Mouse (Mus musculus): Measurements from ENCODE around the gene Dclk1. TPM values are rescaled to one million over a fixed set of nuclear protein-coding genes. Genes with fewer than 3 reads are reported as not detected.
"Not testable (repeated sequence)": the region's sequence is repeated elsewhere in the genome, so short reads cannot be mapped to it uniquely, and the experiment has no call there.

Dclk1 gene
- total RNA-seq (2021) = 100 to 1,000 TPM; 794 to 803 TPM

- intact Hi-C loops (cut with DNase I) = loop anchor here (5.0 to 10.0 kb wide), 2 partner anchors 87 to 110 kb away; no protein-coding TSS in a partner anchor
- no peak for DNase-seq
Observed at GRCm38 (mm10) chr3:55241730-55242421, at the start of gene Dclk1. Dclk1 (plus strand) TSS chr3:55242364.

DNA sequence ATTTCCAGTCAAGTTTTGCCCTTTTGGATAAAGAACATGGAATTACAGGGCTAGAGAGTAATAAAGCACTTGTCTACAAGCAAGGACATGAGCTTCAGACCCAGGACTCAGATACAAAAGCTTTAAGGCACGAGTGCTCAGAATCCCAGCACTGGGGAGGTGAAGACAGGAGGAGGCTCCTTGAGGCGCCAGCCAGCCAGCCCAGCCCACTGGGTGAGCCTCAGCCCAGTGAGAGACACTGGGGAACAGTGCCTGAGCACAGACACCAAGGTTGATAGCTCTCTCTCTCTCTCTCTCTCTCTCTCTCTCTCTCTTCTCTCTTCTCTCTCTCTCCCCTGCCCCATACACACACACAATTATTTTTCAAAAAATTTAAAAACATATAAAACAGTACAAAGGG lies 48.8 kb upstream of the Dclk1 start:
- intact Hi-C loops (cut with DNase I) = no loop called here
- no peak for DNase-seq

- DNase-seq = no peak
- intact Hi-C loops (cut with DNase I) = no loop called here
Observed at GRCm38 (mm10) chr3:55194792-55195191, 47.4 kb upstream of the Dclk1 start.

GRCm38 (mm10) chr3:55195581-55196327 lies 46.4 kb upstream of the Dclk1 start:
- DNase-seq = no peak
- intact Hi-C loops (cut with DNase I) = no loop called here

DNA sequence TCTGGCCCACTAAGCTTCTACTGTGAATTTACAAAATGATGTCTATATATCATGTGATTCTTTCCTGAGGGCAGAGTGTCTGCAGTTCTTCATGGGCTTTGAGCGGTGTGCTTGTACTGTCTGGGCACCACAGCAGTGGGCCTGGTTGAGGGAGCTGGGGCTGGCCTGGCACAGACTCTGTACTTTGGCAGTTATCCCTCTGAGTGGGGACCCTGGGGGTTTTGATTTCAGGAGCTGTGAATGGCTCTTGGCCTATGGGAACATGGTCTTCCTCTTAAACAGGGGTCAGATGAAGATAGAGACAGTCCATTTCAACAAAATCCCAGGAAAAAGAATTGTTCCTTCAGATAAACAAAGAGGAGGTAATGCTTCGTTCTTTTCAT lies 45.8 kb upstream of the Dclk1 start:
- intact Hi-C loops (cut with DNase I) = no loop called here
- DNase-seq = peak; percentile 58

DNA sequence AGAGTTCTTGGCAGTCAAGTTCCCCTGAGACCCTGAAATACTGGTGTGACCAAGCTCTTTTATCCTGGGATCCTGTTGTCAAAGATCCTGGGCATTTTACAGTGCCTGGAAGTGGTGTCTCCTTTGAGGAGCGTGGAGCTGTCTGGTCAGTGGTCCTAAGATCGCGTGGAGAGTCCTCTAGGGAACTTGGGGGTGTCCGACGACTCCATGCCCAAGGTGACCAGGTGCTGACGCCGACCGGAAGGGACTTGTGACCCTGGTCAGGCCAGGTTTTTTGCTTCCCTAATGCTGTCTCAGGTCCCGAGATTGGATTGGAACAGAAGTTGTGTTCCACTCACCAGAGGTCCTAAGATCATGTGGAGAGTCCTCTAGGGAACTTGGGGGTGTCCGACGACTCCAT lies 38.5 kb upstream of the Dclk1 start:
- intact Hi-C loops (cut with DNase I); DNase-seq: not testable (repeated sequence)

DNA sequence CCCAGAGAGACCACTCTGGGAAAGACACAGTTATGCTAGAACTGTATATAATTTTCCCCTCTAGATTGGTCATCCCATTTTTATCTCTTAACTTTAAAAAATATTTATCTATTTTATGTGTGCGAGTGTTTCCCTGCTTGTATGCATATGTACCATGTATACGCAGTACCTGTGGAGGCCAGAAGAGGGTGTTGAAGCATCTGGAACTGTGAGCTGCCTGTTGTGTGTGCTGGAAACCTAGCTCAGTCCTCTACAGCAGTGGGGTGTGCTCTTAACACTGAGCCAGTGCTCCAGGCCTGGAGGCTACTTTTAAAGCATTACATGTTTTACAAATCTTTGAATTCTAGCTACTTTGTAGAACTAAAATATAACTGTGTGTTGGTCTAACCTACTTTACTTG lies 35.8 kb upstream of the Dclk1 start:
- intact Hi-C loops (cut with DNase I) = no loop called here
- no peak for DNase-seq

- DNase-seq = peak; percentile 35
- intact Hi-C loops (cut with DNase I) = no loop called here
Observed at GRCm38 (mm10) chr3:55207665-55208064, 34.5 kb upstream of the Dclk1 start.

GRCm38 (mm10) chr3:55212254-55212653 lies 29.9 kb upstream of the Dclk1 start:
- intact Hi-C loops (cut with DNase I) = no loop called here
- no peak for DNase-seq

- DNase-seq = no peak
- intact Hi-C loops (cut with DNase I) = no loop called here
Observed at GRCm38 (mm10) chr3:55213785-55214184, 28.4 kb upstream of the Dclk1 start.

GRCm38 (mm10) chr3:55214413-55214812 lies 27.8 kb upstream of the Dclk1 start:
- no peak for DNase-seq
- intact Hi-C loops (cut with DNase I) = no loop called here

- no peak for DNase-seq
- intact Hi-C loops (cut with DNase I) = no loop called here
Observed at GRCm38 (mm10) chr3:55222502-55222901, 19.7 kb upstream of the Dclk1 start.

DNA sequence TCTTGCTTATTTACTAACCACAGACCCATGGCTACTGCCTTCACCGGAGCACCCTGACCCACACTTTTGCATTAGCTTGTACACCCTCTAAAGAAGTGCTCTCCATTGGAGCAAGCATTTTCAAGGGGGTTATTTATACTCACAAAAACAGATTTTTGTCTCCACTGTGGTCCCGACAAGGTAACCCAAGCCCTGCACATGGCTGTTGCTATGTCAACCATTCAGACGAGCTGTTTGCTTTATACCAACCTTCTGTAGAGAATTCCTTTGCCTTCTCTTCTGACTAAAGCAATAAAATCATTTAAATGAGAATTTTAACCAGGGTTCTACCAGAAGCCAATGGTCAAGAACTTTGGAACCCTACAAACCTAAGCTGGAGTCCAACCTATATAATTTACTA lies 18.3 kb upstream of the Dclk1 start:
- no peak for DNase-seq
- intact Hi-C loops (cut with DNase I) = no loop called here

GRCm38 (mm10) chr3:55226501-55227213 lies 15.5 kb upstream of the Dclk1 start:
- intact Hi-C loops (cut with DNase I) = no loop called here
- DNase-seq = peak; percentile 45

DNA sequence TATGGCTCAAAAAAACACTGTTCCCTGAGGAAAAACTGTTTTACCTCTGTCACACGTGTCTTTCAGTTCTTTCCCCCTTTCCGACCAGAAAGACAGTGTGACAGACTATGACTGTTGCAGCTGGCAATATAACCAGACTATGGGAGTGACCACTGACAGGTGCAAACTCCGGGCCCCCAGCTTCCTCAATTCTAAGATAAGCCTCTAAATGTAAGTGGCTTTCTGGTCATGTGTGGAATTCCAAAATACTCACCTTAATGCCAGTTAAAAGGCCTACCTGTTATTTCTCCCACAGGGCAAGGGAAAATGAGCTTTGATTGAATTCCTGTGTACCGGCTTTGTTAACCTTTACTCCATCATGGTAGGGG lies 15.0 kb upstream of the Dclk1 start:
- no peak for DNase-seq
- intact Hi-C loops (cut with DNase I) = no loop called here

DNA sequence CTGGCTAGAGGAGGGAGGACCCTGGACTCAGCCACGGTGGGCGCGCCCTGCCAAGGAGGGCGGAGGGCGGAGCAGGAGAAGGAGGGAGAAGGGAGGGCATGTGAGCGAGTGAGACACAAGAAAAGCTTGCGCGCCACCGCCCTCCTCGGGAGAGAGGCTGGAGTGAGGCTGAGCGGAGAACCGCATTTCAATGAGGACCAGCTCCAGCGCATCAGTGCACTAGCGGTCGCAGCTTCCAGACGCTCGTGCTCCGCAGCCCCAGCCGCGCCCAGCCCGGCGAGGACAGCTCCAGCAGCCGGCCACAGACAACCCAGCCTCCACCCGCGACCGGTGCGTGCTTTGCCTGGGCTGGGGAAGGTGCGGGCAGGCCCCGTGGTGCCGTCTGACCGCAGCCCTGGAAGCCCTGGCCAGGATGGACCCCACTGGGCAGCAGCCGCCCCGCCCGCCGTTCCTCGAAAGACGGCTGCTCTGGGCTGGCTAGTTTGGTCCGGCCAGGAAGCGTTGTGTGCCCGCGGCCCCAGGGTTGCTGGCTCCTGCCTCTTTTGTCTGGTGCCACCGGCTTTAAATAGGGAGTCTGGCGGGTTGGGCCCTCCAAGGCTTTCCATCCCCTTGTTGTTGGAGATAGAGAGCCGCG lies 375 bp downstream of the Dclk1 start:
- peak; percentile 95 for DNase-seq
- intact Hi-C loops (cut with DNase I) = loop anchor here (5.0 to 10.0 kb wide), 2 partner anchors 88 to 110 kb away; no protein-coding TSS in a partner anchor

DNA sequence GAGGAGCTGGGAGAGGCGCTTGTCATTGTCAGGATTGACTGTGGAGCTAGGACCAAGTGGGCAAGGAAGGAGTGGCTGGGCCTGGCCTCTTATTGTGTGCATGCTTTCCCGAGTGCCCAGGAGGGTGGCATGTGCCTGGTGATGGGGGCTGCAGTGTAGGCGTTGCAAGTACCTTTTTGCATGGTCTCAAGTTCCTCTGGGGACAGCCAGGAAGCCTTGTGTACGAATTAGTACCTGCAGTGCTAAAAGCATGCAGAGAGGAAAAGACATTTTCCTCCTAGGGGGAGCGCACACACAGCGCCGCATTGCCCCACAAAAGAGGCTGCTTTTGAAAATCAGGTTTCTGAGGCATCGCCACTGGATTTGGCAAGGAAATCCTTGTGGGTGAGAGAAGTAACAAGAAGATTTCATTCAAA lies 900 bp downstream of the Dclk1 start:
- DNase-seq = peak; percentile 10
- intact Hi-C loops (cut with DNase I) = loop anchor here (5.0 to 10.0 kb wide), 2 partner anchors 88 to 109 kb away; no protein-coding TSS in a partner anchor

GRCm38 (mm10) chr3:55244087-55244486 lies 1.9 kb downstream of the Dclk1 start:
- intact Hi-C loops (cut with DNase I) = loop anchor here (5.0 to 10.0 kb wide), 2 partner anchors 89 to 108 kb away; no protein-coding TSS in a partner anchor
- DNase-seq = peak; percentile 51

- no peak for DNase-seq
- intact Hi-C loops (cut with DNase I) = loop anchor here (10.0 kb wide), 1 partner anchor 92 kb away; no protein-coding TSS in a partner anchor
Observed at GRCm38 (mm10) chr3:55246618-55247272, 4.6 kb downstream of the Dclk1 start.

DNA sequence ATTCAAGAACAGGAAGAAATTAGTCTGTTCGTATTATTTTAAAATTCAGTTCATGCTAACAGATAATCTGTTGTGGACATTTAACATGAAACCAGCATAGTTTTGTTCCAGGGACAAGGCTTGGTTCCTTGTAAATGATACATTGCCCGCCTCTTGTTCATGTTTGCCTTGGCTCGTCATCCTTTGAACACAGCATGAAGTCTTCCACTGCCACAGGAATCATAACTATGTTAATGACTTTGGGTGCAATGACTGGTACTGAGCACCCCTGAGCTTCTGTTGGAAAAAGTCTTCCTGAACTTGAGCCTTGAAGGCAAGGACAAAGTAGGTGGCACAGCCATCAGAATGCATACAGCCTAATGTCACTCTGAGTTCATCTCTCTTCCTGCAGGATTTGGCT lies 5.9 kb downstream of the Dclk1 start:
- intact Hi-C loops (cut with DNase I) = loop anchor here (10.0 kb wide), 1 partner anchor 93 kb away; no protein-coding TSS in a partner anchor
- DNase-seq = no peak
